Mouse (Mus musculus): ENCODE results near the gene Tcl1b4. TPM values are rescaled to one million over a fixed set of nuclear protein-coding genes. Genes with fewer than 3 reads are reported as not detected.
"Not testable (repeated sequence)": the region's sequence is repeated elsewhere in the genome, so short reads cannot be mapped to it uniquely, and the experiment has no call there.

Gene Tcl1b4
- polyA plus RNA-seq, 1 experiment from 2014 or later: not detected

DNA sequence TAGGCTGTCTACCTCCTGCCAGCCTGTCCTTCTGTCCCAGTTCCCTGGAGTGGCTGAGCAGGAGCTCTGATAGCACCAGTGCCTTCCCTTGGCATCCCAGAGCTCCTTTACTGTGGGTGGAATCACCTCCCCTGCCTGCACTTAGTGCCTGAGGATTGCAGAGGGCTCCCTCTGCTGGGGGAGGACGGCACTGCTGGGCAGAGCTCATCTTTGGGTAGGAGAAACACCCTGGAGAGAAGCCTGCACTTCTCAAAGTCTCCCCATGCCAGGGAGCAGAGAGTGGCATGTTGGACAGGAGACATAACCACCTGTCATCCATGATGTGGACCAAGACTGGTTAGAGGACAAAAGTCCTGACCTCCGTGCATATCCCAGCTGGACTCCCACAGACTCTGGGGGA, 12.8 kb upstream of the Tcl1b4 start:
- H3K9ac ChIP-seq (ENCODE audit: low read depth, low read length); H3K27ac ChIP-seq (ENCODE audit: low read length); H3K4me3 ChIP-seq (ENCODE audit: low read depth, low read length); H3K4me1 ChIP-seq (ENCODE audit: control insufficient read depth, insufficient read depth, low read length); H3K4me2 ChIP-seq (ENCODE audit: low read length); ATAC-seq; H3K36me3 ChIP-seq (ENCODE audit: control insufficient read depth, insufficient read depth, low read length); H3K27me3 ChIP-seq (ENCODE audit: control insufficient read depth, insufficient read depth, low read depth, low read length); H3K9me3 ChIP-seq (replicated peaks; ENCODE audit: control insufficient read depth, low read length, poor library complexity, severe bottlenecking): not testable (repeated sequence)
- WGBS: 49% methylated on average over 2 of the region's 2 CpGs

DNA sequence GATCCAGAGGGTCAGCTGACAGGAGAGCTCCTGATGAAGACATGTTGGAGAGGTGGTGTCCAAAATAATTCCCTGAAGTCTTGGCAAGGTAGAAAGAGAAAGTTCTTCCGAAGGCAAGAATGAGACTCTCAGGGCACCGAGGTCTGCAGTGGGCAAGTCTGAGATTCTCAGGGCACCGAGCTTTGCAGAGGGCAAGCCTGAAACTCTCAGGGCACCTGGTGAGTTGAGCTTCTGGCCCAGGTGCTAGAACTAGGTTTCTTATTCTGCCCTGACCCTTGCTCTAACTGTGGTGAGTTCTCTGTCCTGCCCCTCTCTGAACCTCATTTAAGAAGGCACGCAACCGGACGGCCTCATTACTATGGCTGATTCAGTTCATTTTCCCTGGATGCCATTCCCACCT, 11.0 kb upstream of the Tcl1b4 start, which contains the start of gene Tcl1b3:
Gene Tcl1b3 (plus strand): TSS at position 301 of the 400 bp plus-strand sequence.
- not testable (repeated sequence) for H3K36me3 ChIP-seq (ENCODE audit: control insufficient read depth, insufficient read depth, low read length); ATAC-seq; H3K9ac ChIP-seq (ENCODE audit: low read depth, low read length); H3K4me1 ChIP-seq (ENCODE audit: control insufficient read depth, insufficient read depth, low read length); H3K9me3 ChIP-seq (replicated peaks; ENCODE audit: control insufficient read depth, low read length, poor library complexity, severe bottlenecking); H3K4me2 ChIP-seq (ENCODE audit: low read length); H3K4me3 ChIP-seq (ENCODE audit: low read depth, low read length); H3K27me3 ChIP-seq (ENCODE audit: control insufficient read depth, insufficient read depth, low read depth, low read length); H3K27ac ChIP-seq (ENCODE audit: low read length)
- WGBS: 94% methylated on average over 6 of the region's 6 CpGs

DNA sequence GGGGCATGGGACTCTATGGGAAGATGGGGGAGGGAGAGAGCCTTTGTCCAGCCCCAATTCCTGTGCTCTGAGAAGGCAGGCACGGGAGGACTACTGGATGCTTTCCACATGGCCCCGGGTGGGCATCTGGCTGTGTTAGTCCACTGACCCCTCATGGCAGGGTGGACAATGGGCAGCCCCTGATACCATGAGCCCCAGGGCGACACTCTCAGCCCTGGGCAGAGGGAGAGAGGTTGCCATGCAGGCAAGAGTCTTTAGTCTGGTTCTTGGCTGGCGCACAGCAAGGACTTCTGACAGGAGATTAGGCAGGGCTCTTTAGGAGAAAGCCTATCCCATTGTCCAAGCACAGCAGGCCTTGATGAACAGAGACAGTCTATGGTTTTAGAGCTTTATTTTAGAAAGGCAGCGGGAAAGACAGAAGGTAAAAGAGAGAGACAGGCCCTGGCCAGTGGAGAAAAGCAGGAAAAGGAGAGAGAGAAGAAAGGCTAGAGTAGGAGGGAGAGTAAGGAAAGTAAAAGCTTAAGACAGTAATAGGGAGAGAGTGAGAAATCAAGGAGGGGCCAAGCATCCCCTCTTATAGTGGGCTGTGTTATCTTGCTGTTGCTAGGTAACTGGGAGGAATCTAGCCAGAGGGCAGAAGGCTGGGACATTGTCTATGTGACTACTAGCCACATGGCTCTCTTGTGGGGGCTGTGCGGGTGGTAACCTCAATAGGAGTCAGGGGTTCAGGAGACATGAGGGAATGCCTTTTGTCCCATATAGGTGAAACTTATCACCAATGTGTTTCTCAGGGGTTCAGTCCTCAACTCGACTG, 1.9 kb upstream of the Tcl1b4 start:
- 17% methylated on average over 7 of the region's 7 CpGs for WGBS
- H3K9ac ChIP-seq (ENCODE audit: low read depth, low read length); H3K4me3 ChIP-seq (ENCODE audit: low read depth, low read length); H3K4me2 ChIP-seq (ENCODE audit: low read length); H3K27ac ChIP-seq (ENCODE audit: low read length); H3K27me3 ChIP-seq (ENCODE audit: control insufficient read depth, insufficient read depth, low read depth, low read length); H3K9me3 ChIP-seq (replicated peaks; ENCODE audit: control insufficient read depth, low read length, poor library complexity, severe bottlenecking); H3K4me1 ChIP-seq (ENCODE audit: control insufficient read depth, insufficient read depth, low read length); H3K36me3 ChIP-seq (ENCODE audit: control insufficient read depth, insufficient read depth, low read length): not testable (repeated sequence)
- ATAC-seq: 0 out of 2 replicates have a peak, but pooled peaks have one; percentile 36

DNA sequence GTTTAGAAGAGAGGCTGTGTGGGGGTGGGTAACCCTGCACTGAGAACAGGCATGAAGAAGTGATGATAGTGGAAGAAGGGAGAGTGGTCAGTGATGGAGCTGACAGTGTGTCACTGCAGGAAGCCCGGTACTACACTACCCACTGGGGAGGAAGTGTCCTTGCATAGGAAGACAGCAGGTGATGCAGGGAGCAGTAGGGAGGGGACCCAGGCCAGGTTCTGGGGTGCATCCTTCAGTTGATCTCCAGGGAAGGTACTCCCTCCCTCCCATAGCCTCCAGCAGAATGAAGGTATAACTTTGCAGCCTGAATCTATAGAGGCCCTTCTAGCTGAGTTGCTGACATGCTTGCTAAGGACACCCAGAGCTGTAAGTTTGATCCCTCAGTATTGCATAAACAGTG, 5.3 kb downstream of the Tcl1b4 start:
- no peak overlapping the region for H3K4me3 ChIP-seq (ENCODE audit: low read depth, low read length)
- no peaks in the 10 kb centered on the region for H3K4me1 ChIP-seq (ENCODE audit: control insufficient read depth, insufficient read depth, low read length)
- WGBS: 83% methylated on average over 1 of the region's 1 CpGs
- no peak overlapping the region for H3K27ac ChIP-seq (ENCODE audit: low read length)
- H3K9ac ChIP-seq (ENCODE audit: low read depth, low read length): no peak overlapping the region
- no peak overlapping the region for H3K4me2 ChIP-seq (ENCODE audit: low read length)
- no peaks in the 10 kb centered on the region for H3K9me3 ChIP-seq (replicated peaks; ENCODE audit: control insufficient read depth, low read length, poor library complexity, severe bottlenecking)
- H3K36me3 ChIP-seq (ENCODE audit: control insufficient read depth, insufficient read depth, low read length): no peaks in the 10 kb centered on the region
- no peak for ATAC-seq
- no peaks in the 10 kb centered on the region for H3K27me3 ChIP-seq (ENCODE audit: control insufficient read depth, insufficient read depth, low read depth, low read length)

DNA sequence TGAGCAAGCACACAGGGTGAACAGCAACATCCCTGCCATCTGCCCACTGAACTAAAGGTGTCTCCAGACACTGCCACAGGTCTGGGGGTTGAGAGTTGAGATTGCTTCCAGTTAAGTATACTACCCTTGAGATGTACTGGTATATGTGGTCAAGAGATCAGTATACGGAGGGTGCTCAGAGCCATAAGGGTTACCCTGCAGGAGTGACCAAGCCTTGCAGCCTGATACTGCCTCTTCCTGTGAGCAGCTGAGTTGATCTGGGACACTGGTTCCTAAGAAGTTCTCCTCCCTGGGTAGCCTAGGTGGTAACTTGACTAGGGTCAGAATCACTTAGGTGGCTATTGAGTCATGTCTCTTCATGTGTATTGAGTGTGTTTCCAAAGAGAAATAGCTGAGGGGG, 6.7 kb downstream of the Tcl1b4 start:
- no peaks in the 10 kb centered on the region for H3K36me3 ChIP-seq (ENCODE audit: control insufficient read depth, insufficient read depth, low read length)
- no peak overlapping the region for H3K4me3 ChIP-seq (ENCODE audit: low read depth, low read length)
- no peak overlapping the region for H3K4me2 ChIP-seq (ENCODE audit: low read length)
- 92% methylated on average over 1 of the region's 1 CpGs for WGBS
- no peak overlapping the region for H3K27ac ChIP-seq (ENCODE audit: low read length)
- no peak overlapping the region for H3K9ac ChIP-seq (ENCODE audit: low read depth, low read length)
- no peak for ATAC-seq
- no peaks in the 10 kb centered on the region for H3K27me3 ChIP-seq (ENCODE audit: control insufficient read depth, insufficient read depth, low read depth, low read length)
- H3K9me3 ChIP-seq (replicated peaks; ENCODE audit: control insufficient read depth, low read length, poor library complexity, severe bottlenecking): no peaks in the 10 kb centered on the region
- H3K4me1 ChIP-seq (ENCODE audit: control insufficient read depth, insufficient read depth, low read length): no peaks in the 10 kb centered on the region

DNA sequence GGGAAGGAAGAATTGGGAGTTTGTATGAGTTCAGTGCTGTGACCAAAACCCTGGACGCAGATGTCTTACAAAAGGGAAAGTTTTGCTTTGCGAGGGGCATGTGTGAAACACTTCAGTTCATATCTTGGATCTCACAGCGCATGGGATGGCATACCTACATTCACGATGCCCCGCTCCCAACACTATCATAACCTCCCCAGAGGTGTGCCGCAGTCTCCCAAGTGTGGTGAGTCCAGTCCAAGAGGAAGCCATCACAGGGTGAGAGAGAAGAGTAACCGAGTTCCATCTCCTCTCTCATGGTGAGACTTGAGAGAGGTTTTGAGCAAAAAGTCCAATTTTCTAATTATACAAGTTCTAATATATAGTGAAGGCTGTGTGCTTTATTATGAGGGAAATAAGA, 7.5 kb downstream of the Tcl1b4 start:
- Histone ChIP-seq H3K9ac (ENCODE audit: low read depth, low read length) (no peak overlapping the region), H3K27ac (ENCODE audit: low read length) (no peak overlapping the region), H3K36me3 (ENCODE audit: control insufficient read depth, insufficient read depth, low read length) (no peaks in the 10 kb centered on the region), H3K4me2 (ENCODE audit: low read length) (no peak overlapping the region), H3K27me3 (ENCODE audit: control insufficient read depth, insufficient read depth, low read depth, low read length) (no peaks in the 10 kb centered on the region), H3K4me3 (ENCODE audit: low read depth, low read length) (no peak overlapping the region), H3K9me3 (replicated peaks; ENCODE audit: control insufficient read depth, low read length, poor library complexity, severe bottlenecking) (no peaks in the 10 kb centered on the region), H3K4me1 (ENCODE audit: control insufficient read depth, insufficient read depth, low read length) (no peaks in the 10 kb centered on the region)
- no peak for ATAC-seq
- 96% methylated on average over 7 of the region's 7 CpGs for WGBS

DNA sequence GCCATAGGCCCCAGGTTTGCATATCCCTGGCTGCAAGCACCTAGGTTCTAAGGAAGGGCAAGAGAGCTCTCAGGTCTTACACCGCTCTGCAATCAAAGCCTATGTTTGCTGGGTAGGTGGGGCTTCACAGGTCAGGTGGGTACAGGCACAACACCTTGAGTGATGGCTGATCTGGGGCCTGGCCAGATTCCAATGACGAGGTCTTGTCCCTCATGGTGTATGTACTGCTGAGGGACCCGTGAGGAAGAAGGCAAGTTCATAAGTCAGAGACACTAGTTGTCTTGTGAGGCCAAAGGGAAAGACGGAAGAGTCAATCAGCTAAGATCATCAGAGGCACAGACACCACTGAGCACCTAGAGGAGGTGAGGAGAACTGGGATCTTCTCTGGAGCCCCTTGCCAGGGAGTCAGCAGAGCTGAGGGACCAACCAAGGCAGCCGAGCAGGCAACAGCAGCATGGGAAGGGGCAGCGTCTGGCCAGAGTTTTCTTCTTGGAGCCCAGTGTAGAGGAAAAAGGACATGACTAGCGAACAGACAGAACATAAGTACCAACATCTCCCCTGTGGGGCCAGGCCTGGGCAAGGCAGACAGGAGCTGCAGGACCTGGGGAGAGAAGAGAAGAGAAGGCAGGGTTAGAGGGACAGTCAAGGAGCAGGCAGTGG, 15.5 kb downstream of the Tcl1b4 start:
- ATAC-seq: no peak
- no peak overlapping the region for H3K9ac ChIP-seq (ENCODE audit: low read depth, low read length)
- no peaks in the 10 kb centered on the region for H3K27me3 ChIP-seq (ENCODE audit: control insufficient read depth, insufficient read depth, low read depth, low read length)
- no peaks in the 10 kb centered on the region for H3K4me1 ChIP-seq (ENCODE audit: control insufficient read depth, insufficient read depth, low read length)
- H3K36me3 ChIP-seq (ENCODE audit: control insufficient read depth, insufficient read depth, low read length): no peaks in the 10 kb centered on the region
- no peaks in the 10 kb centered on the region for H3K9me3 ChIP-seq (replicated peaks; ENCODE audit: control insufficient read depth, low read length, poor library complexity, severe bottlenecking)
- 92% methylated on average over 7 of the region's 7 CpGs for WGBS
- H3K27ac ChIP-seq (ENCODE audit: low read length): no peak overlapping the region
- no peak overlapping the region for H3K4me3 ChIP-seq (ENCODE audit: low read depth, low read length)
- no peak overlapping the region for H3K4me2 ChIP-seq (ENCODE audit: low read length)

DNA sequence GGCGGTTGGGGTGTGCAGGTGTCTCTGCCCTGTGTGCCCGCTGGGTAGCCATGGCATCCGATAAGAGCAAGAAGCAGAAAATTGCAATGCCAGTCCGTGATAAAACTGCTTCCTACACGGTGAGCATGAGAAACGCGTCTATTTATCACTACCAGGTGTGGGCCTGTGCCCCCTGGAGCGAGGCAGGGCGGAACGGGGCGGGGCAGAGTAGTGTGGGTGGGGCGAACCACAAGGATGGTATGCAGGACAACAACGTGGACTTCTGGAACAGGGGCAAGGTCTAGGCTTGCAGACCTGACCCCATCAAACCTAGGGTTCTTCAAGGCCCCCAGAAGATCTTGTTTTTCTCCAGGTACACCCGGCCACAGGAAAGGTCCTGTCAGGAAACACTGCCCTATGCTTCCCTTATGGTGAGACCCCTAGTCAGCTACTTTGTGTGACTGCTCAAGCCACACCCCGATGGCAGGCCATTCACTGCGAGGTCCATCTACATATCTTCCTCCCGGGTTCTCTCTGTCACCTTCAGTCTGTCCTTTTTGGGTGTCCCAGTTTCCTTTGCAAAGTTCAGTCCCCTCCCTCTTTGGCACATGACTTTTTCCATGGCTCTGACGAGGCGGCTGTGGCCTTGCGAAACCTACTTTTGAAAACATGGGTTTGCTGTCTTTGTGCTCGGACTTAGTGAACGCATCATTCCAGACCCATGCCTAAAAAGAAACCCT, 21.0 kb downstream of the Tcl1b4 start, which contains the start of gene Tcl1:
Gene Tcl1 (minus strand): TSS at position 193 of the 719 bp plus-strand sequence.
- Histone ChIP-seq H3K36me3 (ENCODE audit: control insufficient read depth, insufficient read depth, low read length) (no peaks in the 10 kb centered on the region), H3K4me3 (ENCODE audit: low read depth, low read length) (no peak within 1 kb of the TSS), H3K9me3 (replicated peaks; ENCODE audit: control insufficient read depth, low read length, poor library complexity, severe bottlenecking) (no peaks in the 10 kb centered on the region; the same call in 1 of the 2 replicates), H3K4me1 (ENCODE audit: control insufficient read depth, insufficient read depth, low read length) (no peaks in the 10 kb centered on the region), H3K27me3 (ENCODE audit: control insufficient read depth, insufficient read depth, low read depth, low read length) (no peaks in the 10 kb centered on the region), H3K9ac (ENCODE audit: low read depth, low read length) (no peak within 1 kb of the TSS), H3K27ac (ENCODE audit: low read length) (no peak within 1 kb of the TSS), H3K4me2 (ENCODE audit: low read length) (no peak within 1 kb of the TSS)
- 91% methylated on average over 22 of the region's 22 CpGs for WGBS
- ATAC-seq: no peak

All from midbrain, embryonic 16.5 days (tissue).